Mouse (Mus musculus): ENCODE measurements around the gene Aatk.

GRCm38 (mm10) chr11:119970021-119970851, 76.7 kb downstream of the Aatk start:
- no peak for TF ChIP-seq GATA1 (IDR thresholded peaks at IDR 0.05; ENCODE audit: borderline replicate concordance, low read length)
- no peak for TF ChIP-seq FLI1 (IDR thresholded peaks at IDR 0.05; ENCODE audit: low read length)
